Mouse (Mus musculus): ENCODE measurements around the gene Oaf. TPM values are rescaled to one million over a fixed set of nuclear protein-coding genes. Genes with fewer than 3 reads are reported as not detected.

Oaf gene
- total RNA-seq, 2 experiments from 2014 or later = 21.9 TPM

DNA sequence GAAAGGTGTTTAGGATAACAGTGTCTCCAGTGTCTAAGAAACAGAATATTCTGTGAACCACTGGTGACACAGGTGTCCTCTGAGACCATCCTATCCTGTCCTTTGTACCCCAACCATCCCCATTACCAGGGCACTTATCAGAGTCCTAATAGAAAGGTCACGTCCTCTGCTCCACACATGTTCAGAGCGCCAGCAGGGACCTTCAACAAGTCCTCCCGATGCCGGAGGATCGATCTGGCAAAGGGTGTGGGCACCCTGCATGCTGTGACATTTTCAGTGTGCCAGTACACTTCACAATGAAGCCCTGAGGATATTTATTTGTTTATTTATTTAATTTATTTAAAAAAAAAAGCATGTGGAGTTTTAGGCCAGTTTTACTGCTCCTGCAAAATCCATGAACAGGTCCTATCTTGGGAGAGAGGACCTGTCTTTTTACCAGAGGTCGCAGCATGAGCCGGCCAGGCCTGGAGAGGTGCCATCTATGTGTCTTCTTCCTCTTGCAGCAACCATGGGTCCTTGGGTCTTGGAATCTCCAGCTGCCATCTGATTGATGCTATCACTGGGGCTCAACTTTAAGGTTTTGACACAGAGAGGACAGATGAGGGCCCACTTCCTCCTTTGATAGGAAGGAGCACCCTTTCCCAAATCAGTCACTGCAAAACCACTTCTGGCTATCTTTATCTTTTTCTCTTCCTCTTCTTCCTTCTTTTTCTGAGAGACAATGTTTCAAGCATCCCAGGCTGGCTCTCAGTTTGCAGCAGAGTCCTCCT, 6.3 kb upstream of the Oaf start:
- DNase-seq (ENCODE audit: extremely low spot score in 1 of 2, low spot score in 1 of 2) = no peak

DNA sequence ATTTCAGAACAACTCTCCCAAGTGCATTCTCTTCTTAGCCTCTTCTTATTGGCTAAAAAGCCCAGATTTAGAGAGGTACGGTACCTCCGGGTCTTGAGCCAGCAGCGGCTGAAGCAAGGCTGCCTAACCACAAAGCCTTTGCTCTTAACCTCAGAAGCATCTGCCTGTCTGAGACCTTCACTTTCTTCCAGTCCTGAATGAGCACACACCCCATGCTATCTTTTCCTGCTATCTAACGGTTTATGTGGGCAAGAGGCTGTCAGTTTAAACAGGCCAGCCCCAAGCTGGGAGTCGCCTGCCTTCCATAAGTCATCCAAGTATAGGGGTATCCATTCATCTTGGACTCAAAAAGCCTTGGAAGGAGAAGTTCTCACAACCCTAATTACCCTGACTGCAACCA, 2.7 kb upstream of the Oaf start:
- no peak for DNase-seq (ENCODE audit: extremely low spot score in 1 of 2, low spot score in 1 of 2)

DNA sequence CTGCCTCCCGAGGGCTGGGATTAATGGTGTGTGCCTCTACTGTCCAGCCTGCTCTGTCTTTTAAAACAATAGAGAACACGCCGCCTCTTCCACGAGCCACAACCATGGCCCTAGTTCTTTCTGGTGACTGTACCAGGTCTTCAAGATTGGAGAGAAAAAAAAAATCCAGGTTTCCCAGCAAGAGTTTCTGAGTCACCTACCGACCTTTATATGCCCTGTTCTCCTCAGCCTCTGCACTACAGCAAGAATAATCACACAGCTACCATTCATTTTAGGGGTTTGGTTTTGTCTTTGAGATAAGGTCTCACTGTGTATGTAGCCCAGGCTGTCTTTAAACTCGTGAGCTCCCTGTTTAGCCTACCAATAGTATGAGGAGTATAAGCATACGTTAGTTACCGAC, 2.3 kb upstream of the Oaf start:
- no peak for DNase-seq (ENCODE audit: extremely low spot score in 1 of 2, low spot score in 1 of 2)

- no peak for DNase-seq (ENCODE audit: extremely low spot score in 1 of 2, low spot score in 1 of 2)
Measured at GRCm38 (mm10) chr9:43241291-43241690, 1.6 kb upstream of the Oaf start.

- no peak for DNase-seq (ENCODE audit: extremely low spot score in 1 of 2, low spot score in 1 of 2)
Measured at GRCm38 (mm10) chr9:43240594-43240900, 836 bp upstream of the Oaf start.

DNA sequence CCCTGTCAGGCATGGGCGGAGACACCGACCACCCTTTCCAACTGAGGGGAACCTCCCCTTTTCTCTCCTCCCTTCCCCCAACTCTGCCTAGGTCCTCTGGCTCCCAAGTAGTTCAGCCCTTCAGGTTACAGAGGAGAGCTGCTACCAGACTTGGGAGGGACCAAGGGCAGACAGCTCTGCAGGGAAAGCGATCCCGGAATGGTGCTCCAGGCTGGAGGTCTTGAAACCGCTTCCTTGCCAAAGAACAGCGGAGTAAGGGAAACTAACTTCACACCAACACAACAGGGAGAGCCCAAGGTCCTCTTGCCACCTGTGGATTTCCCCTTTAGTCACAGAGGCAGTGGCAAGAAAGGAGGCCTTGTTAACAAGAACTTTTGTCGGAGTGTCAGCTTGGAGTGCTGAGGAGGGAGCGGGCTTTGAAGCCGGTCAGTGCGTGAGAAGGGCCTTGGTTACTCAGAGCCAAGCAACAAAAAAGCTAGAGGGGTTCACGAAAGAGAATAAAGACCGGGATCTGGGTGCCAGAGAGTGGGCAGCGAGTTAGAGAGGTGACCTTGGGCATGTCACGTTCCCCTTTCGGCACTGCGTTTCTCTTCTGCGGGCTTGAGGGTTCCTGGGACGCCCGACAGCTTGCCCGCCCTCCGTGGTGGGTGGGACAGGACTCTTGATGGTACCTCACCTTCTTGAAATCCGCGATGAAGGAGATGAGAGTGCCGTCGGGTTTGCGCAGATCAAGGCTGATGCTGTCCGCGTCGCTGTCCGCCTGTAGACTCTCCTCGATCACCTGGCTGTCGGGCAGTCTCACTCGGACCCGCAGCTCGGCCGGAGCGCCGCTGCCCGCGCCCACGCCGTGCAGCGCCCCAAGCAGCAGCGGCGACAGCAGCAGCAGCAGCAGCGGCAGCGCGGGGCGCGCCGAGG, 823 bp downstream of the Oaf start:
- no peak for DNase-seq (ENCODE audit: extremely low spot score in 1 of 2, low spot score in 1 of 2)

DNA sequence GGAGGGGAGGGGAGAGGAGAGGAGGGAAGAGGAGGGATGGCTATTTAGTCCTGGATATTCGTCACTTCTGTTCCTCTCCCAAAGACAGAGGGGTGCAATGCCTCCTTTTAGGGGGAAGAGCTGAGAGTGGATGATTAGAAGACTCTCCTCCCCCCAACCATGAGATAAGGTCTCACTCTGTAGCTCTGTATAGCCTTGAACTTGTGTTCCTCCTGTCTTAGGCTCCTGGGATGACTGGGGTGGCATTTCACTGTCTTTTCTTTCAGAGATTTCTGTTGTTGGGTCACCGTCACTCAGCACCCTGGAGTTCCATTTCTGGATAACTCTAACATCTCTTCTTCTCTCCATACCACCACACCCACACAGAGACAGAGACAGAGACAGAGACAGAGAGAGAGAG, 1.5 kb downstream of the Oaf start:
- DNase-seq (ENCODE audit: extremely low spot score in 1 of 2, low spot score in 1 of 2) = no peak

GRCm38 (mm10) chr9:43237111-43237775, 2.5 kb downstream of the Oaf start:
- no peak for DNase-seq (ENCODE audit: extremely low spot score in 1 of 2, low spot score in 1 of 2)

DNA sequence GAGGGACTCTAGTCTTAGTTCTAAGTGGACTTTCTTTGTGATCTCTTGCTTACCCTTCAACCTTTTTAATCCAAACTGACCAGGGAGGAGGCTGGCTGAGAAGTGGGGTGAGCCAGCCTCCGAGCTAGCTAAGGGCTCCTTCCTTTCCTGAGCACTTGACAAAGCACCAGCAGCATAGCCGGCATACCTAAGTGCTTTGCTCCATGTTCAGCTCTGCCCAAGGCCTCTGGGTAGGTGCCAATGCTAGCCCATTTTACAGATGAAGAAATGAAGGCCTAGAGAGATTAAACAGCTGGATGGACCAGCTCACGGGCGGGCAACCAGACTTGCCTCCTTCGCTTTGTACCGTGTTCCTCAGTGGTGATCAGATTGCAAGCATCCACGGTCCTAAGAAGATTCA, 3.1 kb downstream of the Oaf start:
- no peak for DNase-seq (ENCODE audit: extremely low spot score in 1 of 2, low spot score in 1 of 2)

- DNase-seq (ENCODE audit: extremely low spot score in 1 of 2, low spot score in 1 of 2) = no peak
Measured at GRCm38 (mm10) chr9:43236106-43236505, 3.6 kb downstream of the Oaf start.

- DNase-seq (ENCODE audit: extremely low spot score in 1 of 2, low spot score in 1 of 2) = no peak
Measured at GRCm38 (mm10) chr9:43235336-43235735, 4.4 kb downstream of the Oaf start.

- no peak for DNase-seq (ENCODE audit: extremely low spot score in 1 of 2, low spot score in 1 of 2)
Measured at GRCm38 (mm10) chr9:43234496-43234895, 5.2 kb downstream of the Oaf start.

- no peak for DNase-seq (ENCODE audit: extremely low spot score in 1 of 2, low spot score in 1 of 2)
Measured at GRCm38 (mm10) chr9:43233515-43233914, 6.2 kb downstream of the Oaf start.

GRCm38 (mm10) chr9:43233044-43233443, 6.7 kb downstream of the Oaf start:
- no peak for DNase-seq (ENCODE audit: extremely low spot score in 1 of 2, low spot score in 1 of 2)

DNA sequence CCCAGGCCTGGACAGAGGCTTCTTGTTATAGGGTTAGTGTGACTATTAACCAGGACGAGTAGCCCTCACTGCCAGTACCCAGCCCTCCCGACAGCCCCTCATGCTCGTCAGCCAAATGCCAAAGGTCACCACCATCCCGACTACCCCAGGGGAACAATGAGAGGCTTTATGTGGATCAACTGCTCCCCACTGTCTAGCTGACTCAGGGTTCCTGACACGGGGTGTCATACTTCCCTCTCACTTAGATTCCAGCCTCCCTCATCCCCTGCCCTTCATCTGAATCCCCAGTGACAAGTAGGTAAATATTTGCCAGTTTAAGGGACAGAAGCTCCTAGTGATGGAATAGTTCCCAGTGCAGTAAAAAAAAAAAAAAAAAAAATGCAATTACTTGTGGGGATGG, 7.4 kb downstream of the Oaf start:
- no peak for DNase-seq (ENCODE audit: extremely low spot score in 1 of 2, low spot score in 1 of 2)

GRCm38 (mm10) chr9:43231805-43232204, 7.9 kb downstream of the Oaf start:
- no peak for DNase-seq (ENCODE audit: extremely low spot score in 1 of 2, low spot score in 1 of 2)

- no peak for DNase-seq (ENCODE audit: extremely low spot score in 1 of 2, low spot score in 1 of 2)
Measured at GRCm38 (mm10) chr9:43230886-43231285, 8.8 kb downstream of the Oaf start.

- DNase-seq (ENCODE audit: extremely low spot score in 1 of 2, low spot score in 1 of 2) = no peak
Measured at GRCm38 (mm10) chr9:43229962-43230361, 9.7 kb downstream of the Oaf start.

GRCm38 (mm10) chr9:43229398-43229895, 10.3 kb downstream of the Oaf start:
- DNase-seq (ENCODE audit: extremely low spot score in 1 of 2, low spot score in 1 of 2) = no peak

DNA sequence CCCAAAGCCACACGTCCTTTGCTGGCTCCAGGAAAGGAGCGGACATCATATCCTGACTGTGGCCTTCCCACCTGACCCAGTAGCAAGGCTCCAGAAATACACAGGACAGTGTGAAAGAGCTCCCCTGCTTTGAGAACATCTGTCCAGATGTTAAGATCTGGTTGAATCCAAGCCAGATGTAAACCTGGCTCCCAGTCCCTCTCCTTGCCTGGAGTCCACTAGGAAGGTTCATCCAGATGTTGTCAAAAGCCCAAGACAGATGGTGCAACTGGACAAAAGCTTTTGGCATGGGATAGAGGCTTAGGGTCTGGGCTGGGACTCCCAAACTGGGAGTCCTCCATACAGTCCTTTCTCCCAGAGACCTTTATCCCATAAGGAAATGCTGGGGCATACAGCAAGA, 11.0 kb downstream of the Oaf start:
- DNase-seq (ENCODE audit: extremely low spot score in 1 of 2, low spot score in 1 of 2) = no peak

GRCm38 (mm10) chr9:43227626-43228025, 12.1 kb downstream of the Oaf start:
- no peak for DNase-seq (ENCODE audit: extremely low spot score in 1 of 2, low spot score in 1 of 2)
